Mouse (Mus musculus) heart, adult 2 months (tissue): Measurements from ENCODE around the gene Atg101. TPM values are rescaled to one million over a fixed set of nuclear protein-coding genes. Genes with fewer than 3 reads are reported as not detected.
"Not testable (repeated sequence)": the region's sequence is repeated elsewhere in the genome, so short reads cannot be mapped to it uniquely, and the experiment has no call there.

Experiments
- DNase-seq, 2 experiments: peaks; one replicate each; pipeline ENCODE4 v3.0.0; 2021
- H3K27ac ChIP-seq: fragments of 200-600 bp; 2 replicates; pipeline ENCODE4 v1.8.1; 2022
- H3K27me3 ChIP-seq: fragments of 200-500 bp; 2 replicates; pipeline ENCODE4 v1.6.1; 2012; ENCODE audit warnings: mild to moderate bottlenecking, low read length, inconsistent platforms, mixed read lengths; ENCODE audit not compliant: control insufficient read depth, insufficient read depth
- H3K36me3 ChIP-seq: fragments of 200-500 bp; 2 replicates; pipeline ENCODE4 v1.6.1; 2012; ENCODE audit warnings: low read length, inconsistent platforms; ENCODE audit not compliant: control insufficient read depth, insufficient read depth
- H3K4me1 ChIP-seq: fragments of 200-500 bp; 2 replicates; pipeline ENCODE4 v1.6.1; 2011; ENCODE audit warnings: low read length; ENCODE audit not compliant: control insufficient read depth, insufficient read depth
- H3K4me3 ChIP-seq: fragments of 200-600 bp; 2 replicates; pipeline ENCODE4 v1.8.1; 2022
- H3K79me2 ChIP-seq: fragments of 200-500 bp; replicated peaks from 2 replicates; pipeline ENCODE4 v1.6.1; 2012; ENCODE audit warnings: mild to moderate bottlenecking, inconsistent platforms, low read length, moderate library complexity, mixed read lengths; ENCODE audit not compliant: control insufficient read depth, insufficient read depth
- H3K9ac ChIP-seq: fragments of 200-500 bp; 2 replicates; pipeline ENCODE4 v1.6.1; 2012; ENCODE audit warnings: low read depth, mild to moderate bottlenecking, control low read depth, inconsistent platforms, low read length, mixed read lengths
- CTCF ChIP-seq: fragments of 200-600 bp; IDR thresholded peaks from 2 replicates; pipeline ENCODE4 v1.8.1; 2022; ENCODE audit warnings: antibody characterized with exemption, mild to moderate bottlenecking, moderate library complexity
- EP300 ChIP-seq: fragments of 200-500 bp; IDR thresholded peaks from 2 replicates; pipeline ENCODE4 v1.6.1; 2011; ENCODE audit warnings: low read depth, low read length, control low read depth; ENCODE audit not compliant: insufficient read depth
- POLR2A ChIP-seq: fragments of 200-500 bp; IDR thresholded peaks from 2 replicates; pipeline ENCODE4 v1.6.1; 2011; ENCODE audit warnings: mild to moderate bottlenecking, low read depth, low read length, control low read depth; ENCODE audit not compliant: insufficient read depth
- WGBS: fragments of 180-500 bp; shearing (Covaris S2); methylation state at CpG from one replicate; pipeline ENCODE4 v1.1.7; 2018; 5-methylcytosine and 5-hydroxymethylcytosine counted together
- intact Hi-C: fragments of 180-260 bp; cut with DNase I; formaldehyde crosslinking; loops from one replicate; pipeline ENCODE4 v1.15.1; 2025
- polyA plus RNA-seq: library from polyadenylated mRNA; depleted of rRNA; stranded (reverse); fragments of >200 nt; gene quantifications from 2 replicates; pipeline ENCODE4 v1.2.3, GENCODE M21; 2012
- total RNA-seq, 2 experiments: library from RNA; stranded (reverse); gene quantifications; 2 replicates each; pipeline ENCODE4 v1.2.3; 2021

Atg101 gene
- total and polyA plus RNA-seq, 3 experiments = 21.2 to 26.4 (median 22.4) TPM

DNA sequence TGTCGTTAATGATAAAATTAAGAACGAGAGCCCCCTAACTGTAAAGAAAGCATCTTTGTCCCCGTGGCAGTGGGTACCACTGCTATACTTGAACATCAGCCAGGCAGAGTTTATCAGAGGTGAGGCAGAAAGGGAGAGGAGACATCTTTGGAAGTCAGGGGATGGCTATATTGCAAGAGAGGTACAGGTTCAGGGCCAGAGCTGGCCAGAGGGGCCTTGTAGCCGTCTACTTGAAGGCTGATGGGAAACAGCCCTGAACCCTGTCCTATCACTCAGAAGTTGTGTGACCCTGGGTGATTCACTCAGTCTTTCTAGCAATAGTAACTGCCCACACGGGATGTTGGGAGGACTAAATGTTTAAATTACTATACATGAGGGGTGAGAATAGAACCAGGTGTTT is 37.1 kb downstream of the Atg101 start:
- WGBS = 39% methylated on average over 5 of the region's 5 CpGs
- no peak for TF ChIP-seq CTCF
- no peak for TF ChIP-seq POLR2A
- H3K36me3 ChIP-seq = no peaks in the 10 kb centered on the region
- no peaks in the 10 kb centered on the region for H3K79me2 ChIP-seq
- intact Hi-C loops = no loop called here
- H3K4me1 ChIP-seq = peaks cover 23% of the 10 kb centered on the region
- H3K27me3 ChIP-seq = no peaks in the 10 kb centered on the region
- H3K9ac ChIP-seq = no peak overlapping the region
- no peak overlapping the region for H3K4me3 ChIP-seq
- peak overlapping the region; percentile 61 for H3K27ac ChIP-seq
- no peak for DNase-seq

DNA sequence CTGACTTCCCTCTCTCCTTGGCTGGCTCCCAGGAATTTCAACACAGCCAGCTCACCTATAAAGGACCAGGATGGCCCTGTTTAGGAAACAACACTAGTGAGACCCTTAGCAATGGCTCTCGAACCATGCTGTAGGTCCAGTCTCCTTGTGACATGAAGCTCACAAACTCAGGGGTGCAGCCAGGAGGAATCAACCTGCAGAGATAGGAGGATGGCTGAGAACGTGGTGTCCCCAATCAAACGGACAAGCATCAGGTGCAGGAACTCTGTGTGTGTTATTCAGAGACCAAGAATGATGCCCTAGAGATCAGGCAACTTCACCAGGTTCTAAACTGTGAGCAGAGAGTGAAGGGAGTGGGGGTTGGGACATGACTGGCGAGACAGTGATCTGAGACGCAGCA is 38.0 kb downstream of the Atg101 start:
- intact Hi-C loops = no loop called here
- no peak overlapping the region for H3K9ac ChIP-seq
- no peaks in the 10 kb centered on the region for H3K79me2 ChIP-seq
- 86% methylated on average over 5 of the region's 5 CpGs for WGBS
- no peak overlapping the region for H3K4me3 ChIP-seq
- peaks cover 21% of the 10 kb centered on the region for H3K4me1 ChIP-seq
- H3K36me3 ChIP-seq = no peaks in the 10 kb centered on the region
- H3K27me3 ChIP-seq = no peaks in the 10 kb centered on the region
- H3K27ac ChIP-seq = no peak overlapping the region
- no peak for DNase-seq
- no peak for TF ChIP-seq EP300
- TF ChIP-seq POLR2A = no peak
- no peak for TF ChIP-seq CTCF

DNA sequence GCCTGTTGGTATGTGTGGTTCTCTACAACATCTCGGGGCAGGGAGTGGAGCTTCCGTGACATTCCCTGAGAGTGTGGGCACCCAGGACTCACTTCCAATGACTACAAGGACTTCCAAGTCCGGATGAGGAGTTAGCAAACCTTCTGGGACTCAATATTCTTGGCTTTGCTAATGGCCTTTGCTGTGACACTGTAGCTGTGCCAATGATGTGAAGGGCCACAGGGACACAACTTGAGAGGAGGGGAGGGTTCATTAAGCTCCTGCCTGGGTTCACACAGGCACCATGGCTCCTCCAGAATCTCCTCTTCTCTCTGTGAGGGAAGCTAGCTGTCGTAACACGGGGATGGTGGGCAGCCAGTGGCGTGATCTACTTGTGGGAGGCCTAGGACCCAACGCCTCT is 38.6 kb downstream of the Atg101 start:
- 90% methylated on average over 7 of the region's 7 CpGs for WGBS
- no peak for DNase-seq
- Histone ChIP-seq H3K9ac (no peak overlapping the region), H3K79me2 (no peaks in the 10 kb centered on the region), H3K4me1 (peaks cover 19% of the 10 kb centered on the region), H3K4me3 (no peak overlapping the region), H3K27me3 (no peaks in the 10 kb centered on the region), H3K36me3 (no peaks in the 10 kb centered on the region), H3K27ac (no peak overlapping the region)
- TF ChIP-seq CTCF = no peak
- TF ChIP-seq POLR2A = no peak
- TF ChIP-seq EP300 = no peak
- intact Hi-C loops = no loop called here

DNA sequence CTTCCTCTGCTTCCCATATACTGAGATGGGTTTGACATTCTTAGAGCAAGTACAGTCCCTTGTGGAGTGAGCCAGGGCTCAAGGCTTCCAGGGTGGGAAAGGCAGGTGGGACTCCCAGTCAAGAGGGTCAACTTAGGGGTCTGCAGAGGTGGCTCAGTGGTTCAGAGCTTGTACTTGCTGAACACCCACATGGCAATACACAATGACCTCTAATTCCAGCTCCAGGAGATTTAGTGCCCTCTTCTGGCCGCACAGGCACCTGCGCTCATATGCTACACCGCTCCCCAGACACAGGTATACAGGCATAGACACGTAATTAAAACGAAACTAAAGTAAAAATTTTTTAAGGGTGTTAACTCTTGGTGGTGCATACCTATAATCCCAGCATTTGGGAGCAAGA is 39.4 kb downstream of the Atg101 start:
- no peaks in the 10 kb centered on the region for H3K79me2 ChIP-seq
- no peaks in the 10 kb centered on the region for H3K36me3 ChIP-seq
- intact Hi-C loops = no loop called here
- no peak overlapping the region for H3K4me3 ChIP-seq
- no peak overlapping the region for H3K9ac ChIP-seq
- no peaks in the 10 kb centered on the region for H3K27me3 ChIP-seq
- H3K27ac ChIP-seq = no peak overlapping the region
- H3K4me1 ChIP-seq = peaks cover 16% of the 10 kb centered on the region
- 96% methylated on average over 5 of the region's 5 CpGs for WGBS
- no peak for DNase-seq
- TF ChIP-seq POLR2A (no peak), CTCF (peak; percentile 25; the same call in 1 of the 2 replicates)

DNA sequence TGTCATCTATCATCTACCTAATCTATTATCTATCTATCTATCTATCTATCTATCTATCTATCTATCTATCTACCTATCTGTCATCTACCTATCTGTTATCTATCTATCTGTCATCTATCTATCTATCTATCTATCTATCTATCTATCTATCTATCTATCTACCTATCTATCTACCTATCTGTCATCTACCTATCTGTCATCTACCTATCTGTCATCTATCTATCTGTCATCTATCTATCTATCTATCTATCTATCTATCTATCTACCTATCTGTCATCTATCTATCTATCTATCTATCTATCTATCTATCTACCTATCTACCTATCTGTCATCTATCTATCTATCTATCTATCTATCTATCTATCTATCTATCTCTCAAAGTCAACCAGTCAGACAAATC is 40.3 kb downstream of the Atg101 start:
- H3K79me2 ChIP-seq, H3K4me1 ChIP-seq, H3K27me3 ChIP-seq, H3K36me3 ChIP-seq, H3K9ac ChIP-seq, H3K4me3 ChIP-seq, intact Hi-C loops, DNase-seq, H3K27ac ChIP-seq: not testable (repeated sequence)

DNA sequence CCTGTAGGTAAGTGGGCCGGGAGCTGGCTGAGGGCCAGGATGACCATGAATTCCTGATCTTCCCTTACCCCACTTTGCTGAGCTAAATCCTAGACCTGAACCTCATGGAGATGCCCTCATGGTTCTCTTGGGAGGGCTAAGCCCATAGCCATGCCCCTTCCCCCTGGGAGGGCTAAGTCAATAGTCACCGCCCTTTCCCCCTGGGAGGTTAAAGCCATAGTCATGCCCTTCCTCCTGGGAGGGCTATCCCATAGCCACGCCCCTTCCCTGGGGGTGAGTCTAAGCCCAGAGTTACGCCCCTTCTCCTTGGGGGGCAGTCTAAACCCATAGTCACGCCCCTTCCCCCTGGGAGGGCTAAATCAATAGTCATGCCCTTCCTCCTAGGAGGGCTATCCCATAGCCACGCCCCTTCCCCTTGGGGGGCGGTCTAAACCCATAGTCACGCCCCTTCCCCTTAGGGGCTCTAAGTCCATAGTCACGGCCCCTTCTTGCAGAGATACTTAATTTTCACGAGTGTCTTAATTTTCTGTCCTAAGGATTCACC is 42.0 kb downstream of the Atg101 start:
- DNase-seq = no peak
- Histone ChIP-seq H3K79me2 (no peaks in the 10 kb centered on the region), H3K36me3 (no peaks in the 10 kb centered on the region), H3K27me3 (no peaks in the 10 kb centered on the region), H3K4me3 (no peak overlapping the region), H3K9ac (no peak overlapping the region), H3K4me1 (peaks cover 3% of the 10 kb centered on the region), H3K27ac (no peak overlapping the region)
- 45% methylated on average over 10 of the region's 10 CpGs for WGBS
- TF ChIP-seq POLR2A (no peak), CTCF (no peak), EP300 (no peak)
- intact Hi-C loops = no loop called here

DNA sequence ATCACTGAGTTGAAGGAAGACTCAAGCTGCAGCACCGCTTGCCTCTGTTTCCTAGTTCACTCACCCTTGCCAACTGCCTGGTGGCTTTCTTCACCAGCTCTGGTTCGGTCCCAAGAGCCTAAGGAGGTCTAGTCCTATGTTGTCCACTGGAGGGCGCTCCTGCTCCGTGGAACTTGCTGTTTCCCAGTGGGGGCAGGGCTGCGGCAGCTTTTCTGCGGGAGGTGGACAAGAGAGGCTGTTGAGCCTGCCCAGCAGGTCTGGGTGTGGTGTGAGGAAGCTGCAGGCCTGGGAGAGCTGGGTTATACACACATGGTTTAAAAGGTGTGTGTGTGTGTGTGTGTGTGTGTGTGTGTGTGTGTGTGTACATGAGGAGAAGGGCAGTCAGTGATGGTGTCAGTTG is 43.2 kb downstream of the Atg101 start:
- no peaks in the 10 kb centered on the region for H3K27me3 ChIP-seq
- H3K9ac ChIP-seq = no peak overlapping the region
- H3K36me3 ChIP-seq = no peaks in the 10 kb centered on the region
- WGBS = 6% methylated on average over 6 of the region's 6 CpGs
- H3K27ac ChIP-seq = no peak overlapping the region
- intact Hi-C loops = no loop called here
- DNase-seq = peak; percentile 82 to 88
- H3K4me3 ChIP-seq = no peak overlapping the region
- TF ChIP-seq POLR2A (no peak), CTCF (peak; percentile 86), EP300 (peak; percentile 84)
- no peaks in the 10 kb centered on the region for H3K79me2 ChIP-seq
- H3K4me1 ChIP-seq = no peaks in the 10 kb centered on the region
